Mouse (Mus musculus) embryonic fibroblast, embryonic 13.5 days (primary cell): ENCODE data around the gene Wdr34. TPM values are rescaled to one million over a fixed set of nuclear protein-coding genes. Genes with fewer than 3 reads are reported as not detected.
A peak's percentile ranks its signal among the peaks of the same experiment; 100 is the strongest.

Experiments used
- H3K27ac ChIP-seq: 2 replicates; pipeline ENCODE4 v1.5.1; 2012; ENCODE audit warnings: low read length, control low read depth, inconsistent platforms; ENCODE audit not compliant: insufficient read depth
- H3K4me1 ChIP-seq: 2 replicates; pipeline ENCODE4 v1.6.1; 2011; ENCODE audit warnings: low read length; ENCODE audit not compliant: control insufficient read depth, insufficient read depth
- H3K4me3 ChIP-seq: 2 replicates; pipeline ENCODE4 v1.5.1; 2011; ENCODE audit warnings: mild to moderate bottlenecking, control low read depth, low read length; ENCODE audit not compliant: insufficient read depth
- CTCF ChIP-seq: IDR thresholded peaks from 2 replicates; pipeline ENCODE4 v1.5.1; 2011; ENCODE audit warnings: mild to moderate bottlenecking, control low read depth, low read length, moderate library complexity, borderline replicate concordance; ENCODE audit not compliant: insufficient read depth
- POLR2A ChIP-seq: IDR thresholded peaks from 2 replicates; pipeline ENCODE4 v1.6.1; 2011; ENCODE audit warnings: low read depth, mild to moderate bottlenecking, control low read depth, low read length, moderate library complexity
- polyA plus RNA-seq: library from polyadenylated mRNA; stranded (reverse); fragments of >200 nt; gene quantifications from 2 replicates; pipeline ENCODE4 v1.2.4, GENCODE M21; 2011; ENCODE audit warnings: low read depth; ENCODE audit not compliant: missing spikeins, insufficient read length

Gene Wdr34
- 9.2 and 10.8 TPM in 2 replicates for polyA plus RNA-seq

DNA sequence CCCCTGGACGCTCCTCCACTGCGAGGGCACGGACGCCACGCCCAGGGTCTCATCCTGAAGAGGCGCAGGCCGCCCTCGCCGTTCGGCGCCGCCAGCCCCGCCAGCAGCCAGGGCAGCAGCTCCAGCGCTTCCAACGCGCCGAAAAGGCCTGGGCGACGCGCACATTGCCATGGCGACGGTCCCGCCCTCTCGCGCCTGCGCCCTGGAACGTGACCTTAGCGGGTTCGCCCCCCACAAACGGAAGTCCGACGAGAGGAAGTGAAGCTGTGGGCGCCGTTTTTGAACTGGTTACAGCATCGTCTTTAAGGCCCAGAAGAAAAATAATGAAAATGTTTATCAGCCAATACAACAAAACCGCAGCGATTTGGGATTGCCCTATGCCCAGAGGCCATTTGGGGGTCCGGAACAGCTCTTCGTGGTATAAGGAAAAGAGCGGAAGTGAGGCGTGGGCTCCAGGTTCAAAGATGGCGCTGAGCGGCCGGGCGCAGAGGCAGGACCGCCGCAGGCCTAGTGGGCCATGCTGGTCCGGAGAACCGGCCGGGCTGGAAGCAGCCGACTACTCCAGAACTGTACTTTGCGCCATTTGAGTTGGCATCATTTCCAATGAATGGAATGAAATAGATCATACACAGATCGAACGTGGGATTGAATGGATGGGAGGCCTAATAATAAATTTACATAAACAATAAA lies at the start of gene Wdr34:
TSS of gene Wdr34 (minus strand) at position 183 of the 690 bp plus-strand sequence.
- H3K27ac ChIP-seq = peak within 1 kb of the TSS; percentile 82
- TF ChIP-seq POLR2A = peak; percentile 75
- TF ChIP-seq CTCF = no peak
- H3K4me1 ChIP-seq = peaks cover 3% of the 10 kb centered on the region; the same call in 1 of the 2 replicates
- peak within 1 kb of the TSS; percentile 59 for H3K4me3 ChIP-seq

DNA sequence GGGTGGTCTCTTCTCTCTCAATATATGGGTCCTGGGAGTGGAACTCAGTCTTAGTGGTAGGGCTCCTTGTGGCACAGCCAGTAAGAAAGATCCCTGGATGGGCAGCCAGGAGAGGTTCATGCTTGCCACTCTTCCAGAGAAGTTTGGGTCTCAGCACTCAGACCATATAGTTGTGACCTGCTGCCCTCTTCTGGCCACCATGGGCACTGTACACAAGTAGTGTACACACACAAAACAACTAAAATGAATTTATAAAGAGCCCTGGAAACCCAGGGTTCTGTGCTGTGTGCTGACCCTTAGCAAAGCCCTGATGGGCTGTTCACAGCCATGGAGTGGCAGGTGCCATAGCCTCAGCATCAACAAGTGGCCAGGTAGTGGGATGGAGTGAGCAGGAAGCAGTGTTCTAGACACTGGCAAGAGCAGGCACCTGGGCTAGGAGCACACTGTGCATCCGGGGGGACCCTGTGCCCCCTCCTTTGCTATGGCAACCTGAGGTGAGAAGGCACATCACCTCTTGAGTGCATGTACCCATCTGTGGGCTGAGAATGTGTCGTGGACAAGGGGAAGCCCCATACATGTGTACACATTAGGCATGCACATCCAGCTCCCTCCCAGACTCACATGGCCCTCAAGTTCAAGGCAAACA lies 47.3 kb upstream of the Wdr34 start:
- peaks cover 4% of the 10 kb centered on the region; the same call in 1 of the 2 replicates for H3K4me1 ChIP-seq
- H3K4me3 ChIP-seq = no peak overlapping the region
- no peak overlapping the region for H3K27ac ChIP-seq
- no peak for TF ChIP-seq POLR2A
- peak; percentile 55; the same call in 1 of the 2 replicates for TF ChIP-seq CTCF

DNA sequence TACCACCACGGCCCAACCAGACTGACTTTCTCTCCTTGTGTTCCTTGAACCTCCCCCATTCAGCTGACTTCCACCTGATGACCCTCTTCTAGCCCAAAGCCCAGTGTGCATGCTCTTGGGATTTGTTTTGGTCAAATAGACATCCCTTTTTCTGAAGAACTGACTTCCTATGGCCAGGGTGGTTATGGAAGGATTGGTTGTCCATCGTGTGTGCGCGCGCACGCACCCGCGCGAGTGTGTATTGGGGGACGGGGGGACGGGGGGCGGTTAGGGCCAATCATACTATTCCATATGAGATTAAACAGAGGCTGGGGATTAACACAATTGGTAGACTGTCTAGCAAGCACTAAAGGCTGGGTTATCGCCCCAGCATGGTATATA lies 45.5 kb upstream of the Wdr34 start:
- peak overlapping the region; percentile 78 for H3K4me3 ChIP-seq
- H3K4me1 ChIP-seq = peaks cover 4% of the 10 kb centered on the region; the same call in 1 of the 2 replicates
- H3K27ac ChIP-seq = peak overlapping the region; percentile 32
- no peak for TF ChIP-seq CTCF
- TF ChIP-seq POLR2A = no peak

DNA sequence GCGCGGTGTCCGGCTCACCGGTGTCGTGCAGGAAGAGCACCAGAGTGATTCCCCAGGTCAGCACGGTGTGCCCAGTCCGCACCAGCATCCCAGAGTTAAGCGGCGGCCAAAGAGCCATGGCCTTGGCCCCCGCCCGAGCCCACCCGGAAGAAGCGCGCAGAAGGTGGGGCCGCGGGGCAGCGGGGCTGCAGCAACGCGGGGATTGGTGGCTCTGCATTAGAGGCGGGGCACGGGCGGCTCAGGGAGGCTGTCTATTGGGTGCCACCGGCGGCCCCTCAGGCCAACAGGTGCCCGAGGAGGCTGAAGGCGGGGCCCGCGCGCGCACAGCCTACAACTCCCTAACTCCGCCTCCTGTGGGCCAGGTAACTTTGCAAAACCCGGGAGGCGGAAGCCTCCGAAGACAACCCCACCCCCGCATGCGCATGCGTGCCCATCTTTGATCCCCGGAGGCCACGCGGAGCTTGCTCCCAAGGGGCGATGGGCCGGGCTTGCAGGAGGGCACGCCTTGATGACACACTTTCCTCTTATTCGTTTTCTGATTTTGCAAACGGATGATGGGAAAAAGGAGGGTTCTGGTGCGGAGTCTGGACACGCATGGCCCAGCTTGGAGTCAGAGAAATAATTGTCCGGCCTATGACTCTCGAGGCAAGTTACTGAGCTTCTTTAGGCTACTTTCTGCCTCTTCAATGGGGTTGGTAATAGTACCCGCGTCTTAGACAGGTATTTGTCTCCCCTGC lies 45.0 kb upstream of the Wdr34 start, which contains the start of gene Zdhhc12:
TSS of gene Zdhhc12 (minus strand) at position 178 of the 737 bp plus-strand sequence.
- H3K4me1 ChIP-seq = peaks cover 4% of the 10 kb centered on the region; the same call in 1 of the 2 replicates
- peak; percentile 92 for TF ChIP-seq POLR2A
- TF ChIP-seq CTCF = no peak
- H3K27ac ChIP-seq = peak within 1 kb of the TSS; percentile 32
- H3K4me3 ChIP-seq = peak within 1 kb of the TSS; percentile 81

DNA sequence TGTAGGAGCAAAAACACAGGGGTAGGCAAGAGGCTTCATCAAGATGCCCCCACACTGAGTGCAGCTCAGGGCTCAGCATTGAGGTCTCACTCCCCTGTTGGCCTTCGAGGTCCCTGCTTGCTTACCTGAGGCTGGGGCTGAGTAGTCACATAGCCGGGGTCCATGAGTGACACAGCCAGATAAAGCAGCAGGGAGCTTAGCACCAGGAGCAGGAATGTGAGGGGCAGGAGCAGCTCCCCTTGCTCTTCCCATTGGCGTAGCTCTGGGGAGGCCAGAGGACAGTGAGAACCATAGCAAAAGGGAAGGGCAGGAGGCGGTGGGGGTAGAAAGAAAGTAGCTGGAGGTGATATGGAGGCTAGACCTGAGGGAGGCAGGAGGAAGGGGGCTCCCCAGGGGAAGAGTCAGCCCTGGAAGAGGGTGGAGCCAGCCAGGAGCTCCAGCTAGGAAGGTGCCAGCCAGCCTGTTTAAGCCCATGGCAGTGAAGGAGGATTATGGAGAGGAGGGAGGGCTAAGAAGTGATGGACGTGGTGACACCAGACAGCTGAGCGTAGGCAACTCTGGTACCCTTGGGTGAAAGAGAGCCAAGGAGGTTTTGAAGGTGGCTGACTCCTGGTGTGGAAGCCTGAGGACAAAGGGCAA lies 43.7 kb upstream of the Wdr34 start:
- peaks cover 4% of the 10 kb centered on the region; the same call in 1 of the 2 replicates for H3K4me1 ChIP-seq
- no peak overlapping the region for H3K27ac ChIP-seq
- H3K4me3 ChIP-seq = peak overlapping the region; percentile 81
- 0 out of 2 replicates have a peak, but pooled peaks have one; percentile 4 for TF ChIP-seq POLR2A
- no peak for TF ChIP-seq CTCF

DNA sequence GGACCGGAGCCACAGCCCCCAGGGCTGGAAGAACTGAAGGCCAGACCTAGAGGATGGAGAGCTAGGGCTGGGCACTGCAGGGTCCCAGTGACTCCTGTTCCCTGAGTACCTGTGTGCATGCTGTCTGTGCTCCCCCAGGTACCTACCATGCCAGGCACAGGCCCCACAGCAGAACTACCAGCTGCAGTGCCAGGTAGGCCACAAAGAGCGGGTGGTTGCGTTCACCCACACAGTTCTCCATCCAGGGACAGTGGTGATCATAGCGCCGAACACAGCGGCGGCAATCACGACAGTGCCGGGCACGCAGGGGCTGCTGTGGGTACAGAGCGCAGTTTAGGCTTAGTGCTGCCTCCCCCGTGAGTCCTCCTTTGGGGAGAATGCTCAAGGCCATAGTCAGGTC lies 42.8 kb upstream of the Wdr34 start:
- TF ChIP-seq POLR2A (no peak), CTCF (no peak)
- H3K4me3 ChIP-seq = no peak overlapping the region
- peaks cover 4% of the 10 kb centered on the region; the same call in 1 of the 2 replicates for H3K4me1 ChIP-seq
- no peak overlapping the region for H3K27ac ChIP-seq

DNA sequence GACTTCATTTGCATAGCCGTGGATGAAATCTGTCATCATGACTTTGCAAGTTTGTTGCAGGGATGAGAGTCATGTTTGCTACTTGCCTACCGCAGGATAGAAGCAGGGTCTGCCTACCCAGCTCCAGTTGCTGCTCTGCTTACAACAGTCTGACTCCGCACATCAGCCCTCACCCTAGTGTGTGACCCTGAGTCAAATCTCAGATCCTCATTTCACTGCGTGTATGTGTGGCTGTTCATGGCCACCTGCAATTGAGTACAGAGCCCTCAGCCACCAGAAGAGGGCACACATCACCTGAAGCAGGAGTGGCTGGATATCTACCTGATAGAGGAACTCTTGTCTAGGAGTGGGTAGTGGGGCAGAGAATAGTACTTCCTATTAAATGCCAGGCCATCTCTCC lies 38.6 kb upstream of the Wdr34 start:
- no peak overlapping the region for H3K4me3 ChIP-seq
- H3K4me1 ChIP-seq = no peaks in the 10 kb centered on the region
- no peak overlapping the region for H3K27ac ChIP-seq
- TF ChIP-seq POLR2A (no peak), CTCF (no peak)

DNA sequence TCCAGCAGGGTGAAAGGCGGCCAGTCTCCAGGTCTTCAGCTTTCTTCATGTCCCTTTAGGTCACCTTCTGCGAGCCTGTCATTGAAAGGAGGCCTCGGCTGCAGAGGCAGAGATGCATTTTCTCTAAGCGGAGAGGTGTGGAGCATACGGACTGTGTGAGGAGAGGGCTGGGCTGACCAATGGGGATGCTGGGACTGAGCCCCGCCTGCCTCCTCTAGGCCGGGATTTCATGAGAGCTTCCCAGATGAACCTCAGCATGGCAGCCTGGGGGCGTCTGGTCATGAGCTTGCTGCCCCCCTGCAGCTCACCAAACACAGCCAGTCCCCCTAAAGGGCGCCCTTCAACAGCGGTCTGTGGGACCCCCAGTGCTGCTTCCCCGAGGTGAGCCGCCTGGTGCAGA lies 36.0 kb upstream of the Wdr34 start:
- Histone ChIP-seq H3K4me3 (no peak overlapping the region), H3K27ac (no peak overlapping the region), H3K4me1 (no peaks in the 10 kb centered on the region)
- TF ChIP-seq CTCF (no peak), POLR2A (no peak)

DNA sequence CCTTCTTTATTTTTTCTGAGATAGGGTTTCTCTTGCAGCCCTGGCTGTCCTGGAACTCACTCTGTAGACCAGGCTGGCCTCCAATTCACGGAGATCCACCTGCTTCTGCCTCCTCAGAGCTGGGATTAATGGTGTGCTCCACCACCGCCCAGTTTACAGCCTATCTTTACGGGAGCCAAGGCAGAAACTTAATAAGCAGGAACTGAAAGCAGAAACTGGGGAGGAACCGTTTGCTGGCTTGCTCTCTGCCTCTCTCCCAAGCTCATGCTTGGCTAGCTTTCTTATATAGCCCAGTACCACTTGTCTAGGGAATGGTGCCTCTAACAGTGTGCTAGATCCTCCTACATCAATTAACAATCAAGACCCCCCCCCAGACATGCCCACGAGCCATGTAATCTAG lies 35.4 kb upstream of the Wdr34 start:
- no peak for TF ChIP-seq CTCF
- TF ChIP-seq POLR2A = no peak
- no peak overlapping the region for H3K4me3 ChIP-seq
- H3K4me1 ChIP-seq = no peaks in the 10 kb centered on the region
- H3K27ac ChIP-seq = no peak overlapping the region
